Mouse (Mus musculus) liver, embryonic 14 days (tissue): Measurements from ENCODE around the gene Spata31d1a. TPM values are rescaled to one million over a fixed set of nuclear protein-coding genes. Genes with fewer than 3 reads are reported as not detected.

ENCODE experiments used
- polyA plus RNA-seq: library from polyadenylated mRNA; depleted of rRNA; stranded (reverse); fragments of >200 nt; gene quantifications from 2 replicates; pipeline ENCODE4 v1.2.3, GENCODE M21; 2012; rRNA removed

Spata31d1a gene
- 0.01 TPM in 1 of 2 replicates, not detected in the other for polyA plus RNA-seq

GRCm38 (mm10) chr13:59710230-59710629 is at the start of gene Spata31d1a:
Gene Spata31d1a (minus strand): TSS chr13:59710330.

GRCm38 (mm10) chr13:59746711-59747110 is 36.6 kb upstream of the Spata31d1a start, which contains the start of gene 1700014D04Rik:
Gene 1700014D04Rik (minus strand): TSS chr13:59746752.

GRCm38 (mm10) chr13:59731652-59732051 is 21.5 kb upstream of the Spata31d1a start, which contains the start of gene Spata31d1d:
Gene Spata31d1d (minus strand): TSS chr13:59731752.

GRCm38 (mm10) chr13:59711984-59712383 is 1.9 kb upstream of the Spata31d1a start, which contains the start of gene Spata31d1b:
Gene Spata31d1b (plus strand): TSS chr13:59712284.

GRCm38 (mm10) chr13:59694008-59694407 is 16.1 kb downstream of the Spata31d1a start, which contains the start of gene 4921517D22Rik:
Gene 4921517D22Rik (minus strand): TSS chr13:59694108.

GRCm38 (mm10) chr13:59675151-59676011 is 34.7 kb downstream of the Spata31d1a start, which contains the start of gene Golm1:
Gene Golm1 (minus strand): TSS chr13:59675811.

Other genes starting within 250 kb of the Spata31d1a start
- 4.4 and 4.8 TPM in 2 replicates for gene Agtpbp1, start 125.1 kb downstream of the Spata31d1a start, polyA plus RNA-seq
- 15.2 and 15.7 TPM in 2 replicates for gene Naa35, start 125.1 kb downstream of the Spata31d1a start, polyA plus RNA-seq
- gene Golm1, start 34.5 kb downstream of the Spata31d1a start, polyA plus RNA-seq: 26.8 and 27.5 TPM in 2 replicates
- gene 4921517D22Rik, start 16.2 kb downstream of the Spata31d1a start, polyA plus RNA-seq: not detected in 2 replicates
- not detected in 2 replicates for gene Spata31d1b, start 2.0 kb upstream of the Spata31d1a start, polyA plus RNA-seq
- not detected in 2 replicates for gene Spata31d1d, start 21.4 kb upstream of the Spata31d1a start, polyA plus RNA-seq
- 0.05 TPM in 1 of 2 replicates, not detected in the other for gene 1700014D04Rik, start 36.4 kb upstream of the Spata31d1a start, polyA plus RNA-seq
- 119 and 144 TPM in 2 replicates for gene Isca1, start 59.5 kb upstream of the Spata31d1a start, polyA plus RNA-seq
- gene Gm49354, start 71.9 kb upstream of the Spata31d1a start, polyA plus RNA-seq: 0.31 and 0.68 TPM in 2 replicates
- gene Tut7, start 112.8 kb upstream of the Spata31d1a start, polyA plus RNA-seq: 38.1 and 43.2 TPM in 2 replicates